Mouse (Mus musculus) spleen, postnatal 14 days (tissue): ENCODE measurements around the gene Pbx1.

Experiments
- DNase-seq, 2 experiments: peaks; one replicate each; pipeline ENCODE4 v3.0.0; 2021 to 2022; ENCODE audit warnings: low spot score in 2 of 2

Gene Pbx1

DNA sequence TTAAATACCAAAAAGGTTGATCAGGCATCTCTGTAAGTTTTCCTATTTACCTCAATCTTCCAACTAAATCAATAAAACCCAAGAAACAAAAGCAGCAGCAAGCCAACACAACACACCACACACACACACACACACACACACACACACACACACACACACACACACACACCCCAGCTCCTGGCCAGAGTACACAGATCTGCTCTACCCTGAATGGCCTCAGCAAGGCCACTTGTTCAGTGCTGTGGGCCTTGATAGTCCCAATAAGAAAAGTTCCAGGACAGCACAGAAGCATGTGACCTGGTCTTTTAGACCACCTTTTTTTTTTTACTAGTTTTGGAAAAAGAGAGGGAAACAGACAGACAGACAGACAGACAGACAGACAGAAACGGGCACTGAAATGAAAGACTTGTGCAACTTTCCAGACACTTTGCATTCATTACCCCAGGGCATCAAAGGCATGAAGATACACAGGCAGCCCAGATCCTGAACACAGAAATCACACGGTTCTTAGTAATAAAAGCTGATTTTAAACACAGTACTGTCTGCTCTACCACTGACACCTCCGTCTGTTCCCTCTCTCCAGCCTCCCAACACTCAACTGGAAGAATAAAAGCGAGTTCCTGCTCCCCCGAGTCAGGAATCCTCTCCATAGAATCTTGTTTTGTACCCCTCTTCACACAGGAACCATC, 6.9 kb downstream of the Pbx1 start:
- no peak for DNase-seq

DNA sequence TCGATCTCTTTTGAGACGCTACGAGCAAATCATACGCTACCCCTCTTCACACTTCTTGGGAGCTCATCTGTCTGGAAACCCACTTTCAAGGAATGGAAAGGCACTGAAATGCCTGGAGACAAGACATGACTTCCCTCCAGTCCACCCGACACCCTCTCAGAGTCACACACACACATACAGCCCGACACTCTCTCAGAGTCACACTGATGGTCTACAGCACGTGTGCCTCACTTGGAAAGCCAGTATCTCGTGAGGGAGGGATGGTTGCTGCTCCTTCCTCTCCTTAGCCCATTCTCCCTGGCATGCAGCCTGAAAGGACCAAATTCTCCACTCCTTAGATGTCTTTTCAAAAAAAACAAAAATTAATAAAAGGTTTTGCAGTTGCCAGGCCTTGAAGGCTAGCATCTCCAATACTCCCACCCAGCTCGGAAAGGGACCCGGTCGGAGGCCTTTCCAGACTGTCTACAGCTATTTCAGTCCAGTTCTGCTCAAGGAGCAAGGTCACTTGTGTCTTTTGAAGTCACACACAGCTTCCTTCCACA, 8.6 kb downstream of the Pbx1 start:
- DNase-seq = no peak

DNA sequence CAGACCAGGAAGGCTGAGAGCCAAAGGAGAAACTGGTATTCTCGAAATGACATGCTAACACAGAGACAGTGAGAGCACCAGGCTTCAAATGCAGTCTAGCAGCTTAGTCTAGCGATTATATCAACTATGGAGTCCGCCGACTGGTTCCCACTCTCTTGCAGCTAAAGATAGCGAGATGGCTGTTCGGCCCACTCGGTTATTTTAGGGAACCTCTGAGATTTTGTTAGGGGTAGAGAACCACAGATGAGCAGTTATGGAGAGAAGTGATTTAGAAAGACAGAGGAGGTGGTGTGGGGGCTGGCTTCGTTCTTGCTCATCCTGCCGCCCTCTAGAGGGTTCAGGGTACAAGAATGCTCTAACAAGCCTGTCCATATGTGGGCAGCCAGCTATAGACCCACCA, 13.2 kb downstream of the Pbx1 start:
- no peak for DNase-seq

DNA sequence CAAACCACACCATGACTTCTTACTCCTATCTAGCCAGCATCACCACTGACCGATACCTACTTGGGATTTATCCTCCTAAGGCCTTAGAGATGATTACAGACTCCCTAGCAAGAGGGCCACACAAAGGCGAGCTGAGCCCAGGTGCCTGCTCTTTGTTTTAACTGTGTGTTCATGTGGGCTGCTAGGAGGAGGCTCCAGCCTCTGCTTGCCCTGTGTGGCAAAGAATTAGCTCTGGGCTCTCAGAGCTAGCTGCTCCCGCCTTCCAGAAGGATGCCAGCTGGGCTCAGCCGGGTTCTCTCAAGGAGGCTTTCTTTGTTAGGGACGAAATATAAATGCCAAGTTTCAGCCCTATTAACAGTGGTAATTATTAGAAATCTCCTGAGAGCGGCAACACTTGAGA, 14.4 kb downstream of the Pbx1 start:
- DNase-seq = no peak

- no peak for DNase-seq
These were observed 15.2 kb downstream of the Pbx1 start for GRCm38 (mm10) chr1:168416729-168417437.

- DNase-seq = no peak
These were observed 21.5 kb downstream of the Pbx1 start for GRCm38 (mm10) chr1:168410611-168411010.

DNA sequence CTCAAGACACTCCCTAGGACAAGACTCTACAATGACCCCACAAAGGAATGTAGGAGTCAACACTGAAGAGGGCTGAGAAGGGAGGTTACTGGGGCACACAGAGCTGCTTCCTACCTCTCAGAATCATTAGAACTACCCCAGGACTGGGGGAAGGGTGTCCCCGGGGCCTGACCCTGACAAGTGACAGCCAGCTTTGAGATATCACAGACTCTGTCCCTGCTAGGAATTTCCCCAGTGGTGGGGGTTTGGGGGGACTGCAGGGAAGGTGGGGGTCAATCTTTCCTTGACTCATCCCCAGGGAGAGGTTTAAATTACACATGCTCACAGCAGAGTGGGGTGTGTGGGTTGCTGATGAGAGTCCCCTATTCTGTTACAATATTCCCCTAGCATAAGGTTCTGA, 22.0 kb downstream of the Pbx1 start:
- DNase-seq = no peak

GRCm38 (mm10) chr1:168408757-168409156, 23.3 kb downstream of the Pbx1 start:
- no peak for DNase-seq

DNA sequence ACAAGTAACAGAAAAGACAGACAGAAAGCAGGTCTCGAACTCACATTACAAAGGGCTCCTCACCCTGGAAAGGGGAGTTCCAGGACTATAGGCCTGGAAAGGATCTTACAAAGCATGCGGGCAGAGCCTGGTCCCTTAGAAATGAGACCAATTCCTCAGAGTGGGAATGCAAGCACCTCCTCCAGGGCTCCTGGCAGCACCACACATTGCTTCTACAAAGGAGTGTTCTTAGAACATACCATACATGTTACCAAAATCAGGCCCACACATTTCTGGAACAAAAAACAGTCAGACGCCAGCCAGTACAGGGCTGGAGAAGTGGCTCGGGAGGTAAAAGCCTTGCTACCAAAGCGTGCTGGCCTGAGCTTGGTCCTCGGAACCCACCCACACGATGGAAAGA, 24.1 kb downstream of the Pbx1 start:
- no peak for DNase-seq

DNA sequence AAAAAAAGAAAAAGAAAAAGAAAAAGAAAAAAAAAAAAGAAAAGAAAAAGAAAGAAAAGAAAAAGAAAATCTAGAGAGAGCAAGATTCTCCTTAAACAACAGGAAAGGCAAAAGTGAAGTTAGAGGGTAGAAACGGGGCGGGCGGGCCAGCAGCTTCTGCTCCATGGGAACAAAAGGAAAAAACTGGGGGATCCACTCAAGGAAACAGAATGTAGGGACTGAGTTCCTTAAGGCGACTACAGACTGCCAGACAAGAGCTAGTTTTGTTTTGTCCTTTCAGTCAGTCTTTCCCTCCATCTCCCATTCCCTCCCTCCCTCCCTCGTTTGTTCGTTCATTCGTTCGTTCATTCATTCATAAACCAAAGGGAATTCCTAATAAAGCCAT, 25.8 kb downstream of the Pbx1 start:
- DNase-seq = no peak

DNA sequence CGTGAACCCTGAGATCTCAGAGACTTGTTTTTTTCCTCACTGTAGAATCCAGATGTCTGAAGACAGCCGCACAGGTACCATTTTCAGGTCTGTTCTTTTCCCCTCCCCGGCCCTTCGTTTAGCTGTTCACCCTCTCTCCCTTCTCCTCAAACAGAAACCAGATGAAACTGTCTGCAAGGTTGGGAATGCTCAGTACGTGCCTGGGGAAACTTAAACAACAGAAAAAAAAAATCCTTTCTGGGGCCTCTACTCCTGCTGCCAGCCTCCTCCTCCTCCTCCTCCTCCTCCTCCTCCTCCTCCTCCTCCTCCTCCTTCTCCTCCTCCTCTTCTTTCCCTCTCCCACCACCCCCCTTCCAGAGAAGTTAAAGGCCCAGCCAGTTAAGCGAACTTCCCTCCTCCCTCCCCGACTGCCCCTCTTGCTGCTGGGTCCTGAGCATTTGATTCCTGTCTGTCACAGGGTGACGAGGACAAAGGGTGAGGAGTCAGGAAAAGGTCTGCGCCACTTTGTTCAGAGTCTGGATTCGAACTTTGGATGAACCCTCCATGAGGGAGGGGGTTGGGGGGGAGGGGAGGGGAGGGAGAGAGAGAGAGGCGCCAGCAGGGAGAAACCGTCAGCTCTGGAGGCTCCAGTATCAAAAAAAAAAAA, 26.3 kb downstream of the Pbx1 start:
- DNase-seq = no peak

DNA sequence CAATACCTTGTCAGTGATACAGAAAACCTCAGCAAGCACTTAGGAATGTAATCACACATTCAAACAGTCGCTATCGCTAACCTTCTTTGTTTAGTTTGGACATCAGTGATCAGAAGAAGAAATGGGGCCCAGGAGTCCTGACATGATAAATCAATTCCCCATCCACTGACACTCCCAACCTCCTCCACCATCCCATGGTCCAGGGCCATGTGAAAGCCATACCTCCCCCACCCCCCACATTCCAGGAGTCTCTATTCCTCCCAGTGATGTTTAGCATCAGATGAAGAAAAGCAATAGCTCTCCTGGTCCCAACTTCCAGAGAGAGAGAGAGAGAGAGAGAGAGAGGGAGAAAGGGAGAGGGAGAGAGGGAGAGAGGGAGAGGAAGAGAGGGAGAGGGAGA, 28.5 kb downstream of the Pbx1 start:
- DNase-seq = no peak

GRCm38 (mm10) chr1:168402683-168403082, 29.4 kb downstream of the Pbx1 start:
- DNase-seq = no peak

DNA sequence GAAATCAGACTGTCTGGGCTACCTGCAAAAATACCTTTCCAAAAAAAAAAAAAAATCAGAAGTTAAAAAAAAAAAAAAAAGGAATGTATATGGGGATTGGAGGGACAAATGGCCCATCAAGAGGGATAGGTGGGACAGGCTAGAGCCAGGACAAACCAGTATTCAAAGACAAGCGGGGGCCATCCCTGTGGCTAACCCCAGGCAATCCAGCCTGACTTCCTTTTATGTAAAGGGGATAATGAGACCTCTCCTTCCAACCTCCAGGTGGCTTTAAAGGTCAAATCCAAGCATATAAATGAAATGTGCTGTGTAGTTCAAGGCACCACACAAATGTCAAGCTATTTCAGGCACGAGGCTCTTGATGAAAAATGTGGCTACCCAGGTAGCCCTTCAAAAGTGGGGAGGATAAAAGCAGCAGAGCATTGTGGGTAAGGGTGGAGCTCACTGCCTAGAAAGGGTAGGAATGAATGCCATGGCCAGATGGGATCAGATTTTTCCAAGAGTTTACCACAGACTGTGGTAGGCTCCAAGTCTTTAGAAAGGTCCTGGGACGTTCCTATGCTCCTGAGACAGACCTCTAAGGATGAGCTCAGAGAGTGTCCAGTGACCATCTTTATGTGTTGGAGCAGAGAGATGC, 36.4 kb downstream of the Pbx1 start:
- DNase-seq = no peak

DNA sequence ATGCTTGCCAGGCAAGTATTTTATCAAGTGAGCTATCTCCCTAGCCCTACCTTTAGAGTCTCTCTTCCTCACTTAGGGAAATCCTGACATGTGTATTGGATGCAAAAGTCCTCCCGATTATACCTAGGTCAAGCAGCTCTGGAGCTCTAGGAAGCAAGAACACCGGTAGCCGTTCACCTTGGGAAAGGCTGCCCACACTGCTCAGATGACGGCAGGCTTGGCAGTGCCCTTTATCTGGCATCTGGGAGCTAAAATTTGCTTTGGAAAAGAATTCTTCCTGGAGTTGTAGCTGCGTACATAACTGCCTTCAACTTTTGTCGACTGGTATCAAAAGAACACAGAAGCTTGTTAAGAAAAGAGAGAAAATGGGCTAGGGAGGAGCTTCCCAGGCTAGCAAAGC, 37.5 kb downstream of the Pbx1 start:
- no peak for DNase-seq

DNA sequence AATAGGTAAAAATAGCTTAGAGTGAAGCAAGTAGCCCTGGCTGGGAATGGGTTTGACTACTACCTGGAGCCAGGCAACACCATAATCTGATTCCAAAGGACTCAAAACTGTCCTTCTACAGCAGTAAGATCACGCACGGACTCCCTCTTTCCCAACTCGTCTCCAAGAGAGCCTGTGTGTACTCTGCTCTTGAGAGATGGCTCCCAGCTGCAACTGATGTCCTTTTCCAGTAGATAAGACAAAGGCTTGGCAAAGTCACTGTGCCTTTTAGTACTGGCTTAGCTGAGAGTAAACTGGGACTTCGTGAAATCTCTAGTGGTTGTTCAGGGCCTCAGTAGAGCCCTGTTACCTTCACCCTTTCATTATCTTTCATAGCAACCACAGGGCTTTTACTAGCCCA, 38.6 kb downstream of the Pbx1 start:
- DNase-seq = no peak

GRCm38 (mm10) chr1:168392500-168392853, 39.6 kb downstream of the Pbx1 start:
- no peak for DNase-seq

DNA sequence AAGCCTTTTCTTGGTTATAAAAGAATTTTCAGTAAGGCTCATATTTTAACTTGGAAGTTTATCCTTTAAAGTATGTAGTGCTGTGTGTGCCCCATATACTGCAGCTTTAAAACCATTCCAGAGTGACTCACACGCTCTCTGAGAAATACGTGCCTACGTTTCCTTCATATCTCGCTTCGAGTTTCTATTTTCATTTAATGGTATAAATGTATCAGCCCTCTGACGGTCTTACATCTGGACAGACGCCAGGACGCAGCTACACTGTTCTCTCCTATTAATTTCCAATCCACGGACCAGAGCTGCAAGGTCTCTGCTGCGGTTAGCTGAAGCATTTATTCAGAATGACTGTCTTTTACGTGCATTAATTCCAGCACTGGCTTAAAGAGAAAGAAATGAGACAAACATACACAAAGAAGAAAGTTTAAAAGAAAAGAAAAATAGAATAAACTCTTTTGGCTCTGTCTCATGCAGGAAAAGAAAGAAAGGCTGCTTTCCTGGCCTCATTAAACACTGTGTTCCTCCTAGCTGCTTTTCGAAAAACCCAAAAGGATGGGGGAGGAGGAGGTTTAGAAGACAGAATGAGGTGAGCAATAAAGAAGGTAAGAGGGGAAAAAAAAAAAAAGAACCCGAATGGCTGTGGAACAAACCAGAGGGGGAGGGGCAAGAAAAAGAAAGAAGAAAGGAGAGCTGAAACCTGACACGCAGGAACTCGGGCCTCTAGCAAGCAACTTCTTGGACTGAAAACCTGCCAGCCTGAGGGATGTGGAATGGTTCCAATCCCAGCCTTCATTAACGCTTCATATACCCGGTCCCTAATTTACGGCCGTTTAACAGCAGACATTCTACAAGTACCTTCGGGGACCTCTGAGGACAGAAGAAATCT, 40.2 kb downstream of the Pbx1 start:
- no peak for DNase-seq

GRCm38 (mm10) chr1:168390748-168391147, 41.3 kb downstream of the Pbx1 start:
- no peak for DNase-seq

DNA sequence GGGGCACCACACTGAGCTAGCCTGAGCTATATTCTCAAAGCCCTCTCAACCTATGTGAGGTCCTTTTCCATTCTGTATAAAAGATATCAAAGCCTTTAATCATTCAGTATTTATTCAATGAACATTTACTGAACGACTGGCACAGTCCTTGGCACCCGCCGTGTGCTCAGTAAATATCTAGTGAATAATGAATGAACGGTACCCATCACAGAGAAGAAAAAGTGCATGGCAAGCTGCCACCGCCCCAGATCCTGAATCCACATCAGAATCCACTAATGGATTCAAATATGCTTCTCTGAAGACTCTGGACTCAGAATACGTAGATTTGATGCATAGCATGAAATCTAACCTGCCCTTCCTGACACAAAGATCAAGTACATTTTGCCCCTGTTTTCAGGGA, 45.9 kb downstream of the Pbx1 start:
- DNase-seq = no peak

- no peak for DNase-seq
These were observed 47.5 kb downstream of the Pbx1 start for GRCm38 (mm10) chr1:168384594-168384955.
